Mouse (Mus musculus): Measurements from ENCODE around the gene Eaf2.
"Not testable (repeated sequence)": the region's sequence is repeated elsewhere in the genome, so short reads cannot be mapped to it uniquely, and the experiment has no call there.

Eaf2 gene

DNA sequence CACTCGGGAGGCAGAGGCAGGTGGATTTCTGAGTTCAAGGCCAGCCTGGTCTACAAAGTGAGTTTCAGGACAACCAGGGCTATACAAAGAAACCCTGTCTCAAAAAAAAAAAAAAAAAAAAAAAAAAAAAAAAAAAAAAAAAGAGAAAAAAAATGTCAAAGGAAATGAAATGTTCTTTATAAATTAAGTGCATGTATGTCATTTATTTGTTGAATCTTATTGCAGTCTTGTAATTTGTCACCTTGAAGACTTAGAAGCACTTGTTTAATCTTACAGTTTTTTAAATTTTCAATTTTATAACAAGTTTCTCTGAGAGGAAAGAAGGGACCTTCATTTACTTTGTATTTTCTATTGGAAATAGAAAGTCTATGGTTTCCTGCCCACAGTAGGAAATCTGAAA, 27.9 kb downstream of the Eaf2 start:
- DNase-seq (ENCODE audit: low spot score), result not testable (repeated sequence)

DNA sequence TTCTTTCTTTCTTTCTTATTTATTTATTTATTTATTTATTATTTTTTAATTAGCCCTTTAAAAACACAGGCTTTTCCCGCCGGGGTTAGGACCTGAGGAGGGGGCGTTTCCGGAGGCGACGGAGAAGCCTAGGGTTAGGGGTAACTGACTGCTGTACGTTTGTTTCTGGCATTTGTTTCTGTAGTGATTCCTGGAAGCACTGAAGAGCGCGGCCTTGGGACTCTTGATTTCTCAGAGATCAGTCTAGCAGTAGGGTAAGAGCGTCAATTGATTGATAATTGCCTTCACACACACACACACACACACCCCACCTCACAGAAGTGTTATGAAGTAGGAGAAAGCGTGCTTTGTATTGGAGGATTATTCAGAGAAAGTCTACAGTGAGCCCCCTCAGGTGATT, 46.0 kb downstream of the Eaf2 start:
- DNase-seq (ENCODE audit: low spot score), result no peak

DNA sequence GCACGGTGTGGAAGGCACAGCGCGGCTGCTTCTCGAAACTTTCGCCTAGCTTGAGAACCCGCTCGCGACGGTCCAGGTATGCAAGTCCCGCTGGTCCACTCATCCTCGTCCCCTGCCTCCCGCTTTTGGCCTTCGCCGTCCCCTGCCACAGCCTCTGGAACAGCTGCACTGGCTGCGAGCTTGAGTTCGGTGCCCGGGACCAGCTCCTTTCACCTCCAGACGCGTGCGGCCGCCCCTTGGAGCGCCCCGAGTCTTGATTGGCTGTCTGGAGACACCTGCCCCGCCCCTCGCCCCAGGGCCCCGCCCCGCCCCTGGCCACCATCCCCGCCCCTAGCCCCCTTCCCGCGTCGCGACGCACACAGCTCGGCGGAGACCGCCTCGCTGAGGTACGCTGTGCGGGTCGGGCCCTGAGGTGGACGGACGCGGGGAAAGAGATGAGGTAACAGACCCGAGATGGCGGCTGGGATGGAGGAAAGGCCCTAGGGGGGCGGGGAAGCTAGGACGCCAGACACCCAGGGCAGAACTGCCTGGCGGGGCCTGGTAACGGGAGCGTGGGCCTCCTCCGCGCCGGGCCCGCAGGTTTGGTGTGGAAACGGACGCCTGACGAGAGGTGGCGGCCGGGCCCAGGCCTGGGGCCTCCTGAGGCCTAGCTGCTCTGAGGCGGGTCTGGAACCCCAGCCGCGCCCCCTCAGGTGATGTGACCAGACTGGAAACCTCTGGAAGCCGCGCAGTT, 46.6 kb downstream of the Eaf2 start, which contains the start of gene Iqcb1:
TSS of gene Iqcb1 (plus strand) at position 332 of the 733 bp plus-strand sequence.
- peak; percentile 73 for DNase-seq (ENCODE audit: low spot score)

DNA sequence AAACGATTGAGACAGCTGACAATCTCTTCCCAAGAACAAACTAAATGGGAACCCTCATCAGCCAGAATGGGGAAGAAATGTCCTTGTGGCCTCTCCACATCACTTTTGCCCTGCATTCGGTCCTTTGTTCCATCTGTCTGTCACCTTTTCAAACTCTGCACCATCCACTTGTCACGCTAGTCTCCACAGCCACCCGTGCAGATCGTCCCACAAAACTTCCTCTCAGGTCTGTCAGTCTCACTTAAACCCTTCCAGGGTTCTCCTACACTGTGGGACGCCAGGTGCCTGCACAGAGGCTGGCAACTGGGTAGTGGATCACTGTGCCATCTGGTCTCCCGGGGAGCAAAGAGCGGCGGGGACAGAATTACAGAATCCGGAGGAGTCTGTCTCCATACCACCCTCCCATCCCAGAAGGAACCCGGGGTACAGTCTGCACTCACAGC, 47.2 kb downstream of the Eaf2 start:
- no peak for DNase-seq (ENCODE audit: low spot score)

DNA sequence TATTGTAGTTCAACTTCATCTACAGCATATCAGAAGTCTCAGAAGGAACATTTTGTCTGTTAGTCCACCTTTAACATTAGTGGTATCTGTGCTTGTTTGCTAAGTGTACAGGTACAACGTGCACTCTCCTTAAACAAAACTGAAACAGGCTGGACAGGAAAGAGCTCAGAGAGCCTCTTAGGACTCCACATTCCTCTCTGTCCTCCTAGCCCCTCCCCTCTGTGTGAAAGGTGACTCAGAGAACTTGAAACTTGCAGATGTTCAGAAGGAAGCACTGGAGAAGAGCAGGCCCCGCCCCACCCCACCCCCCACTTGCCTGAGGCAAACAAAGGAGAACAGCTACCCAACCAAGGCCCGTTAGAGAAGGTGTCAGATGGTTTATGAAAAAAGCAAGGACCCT, 53.3 kb downstream of the Eaf2 start:
- peak; percentile 14 for DNase-seq (ENCODE audit: low spot score)

DNA sequence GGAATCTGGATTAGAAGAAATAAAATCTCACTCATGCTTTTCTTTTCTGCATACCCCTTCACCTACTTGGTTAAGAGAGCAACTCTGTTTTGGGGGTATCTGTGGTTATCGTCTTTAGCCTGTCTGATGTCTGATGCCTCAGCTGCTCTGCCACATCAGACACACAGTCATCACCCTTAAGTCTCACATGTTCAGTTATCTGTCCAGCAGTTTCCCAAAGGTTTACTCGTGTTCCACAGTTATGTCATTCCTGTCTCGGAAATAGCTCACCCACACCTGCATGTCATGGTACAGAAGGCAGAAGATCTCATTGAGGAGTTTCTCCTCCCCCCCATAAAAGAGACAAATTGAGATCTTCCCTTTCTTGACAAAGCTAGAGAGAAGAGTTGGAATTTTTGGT, 54.1 kb downstream of the Eaf2 start:
- no peak for DNase-seq (ENCODE audit: low spot score)

DNA sequence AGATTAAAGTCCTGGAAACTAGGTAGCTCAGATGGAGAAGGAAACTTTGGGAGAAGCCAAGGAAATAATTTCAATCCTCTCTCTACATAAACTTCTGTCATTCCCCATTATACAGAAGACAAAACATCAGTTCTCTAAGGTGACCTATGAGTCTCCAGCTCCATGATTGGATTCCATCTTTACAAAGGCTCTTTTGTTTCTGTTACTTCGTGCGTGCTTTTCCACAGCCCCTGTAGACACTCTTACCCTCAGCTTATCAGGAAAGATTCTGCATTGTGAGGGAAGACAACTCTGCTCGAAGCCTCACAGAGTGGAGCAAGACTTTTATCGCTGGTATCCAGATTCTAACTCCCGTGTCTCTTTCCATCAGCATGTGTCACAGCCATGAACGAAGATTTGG, 54.8 kb downstream of the Eaf2 start:
- DNase-seq (ENCODE audit: low spot score), result no peak

DNA sequence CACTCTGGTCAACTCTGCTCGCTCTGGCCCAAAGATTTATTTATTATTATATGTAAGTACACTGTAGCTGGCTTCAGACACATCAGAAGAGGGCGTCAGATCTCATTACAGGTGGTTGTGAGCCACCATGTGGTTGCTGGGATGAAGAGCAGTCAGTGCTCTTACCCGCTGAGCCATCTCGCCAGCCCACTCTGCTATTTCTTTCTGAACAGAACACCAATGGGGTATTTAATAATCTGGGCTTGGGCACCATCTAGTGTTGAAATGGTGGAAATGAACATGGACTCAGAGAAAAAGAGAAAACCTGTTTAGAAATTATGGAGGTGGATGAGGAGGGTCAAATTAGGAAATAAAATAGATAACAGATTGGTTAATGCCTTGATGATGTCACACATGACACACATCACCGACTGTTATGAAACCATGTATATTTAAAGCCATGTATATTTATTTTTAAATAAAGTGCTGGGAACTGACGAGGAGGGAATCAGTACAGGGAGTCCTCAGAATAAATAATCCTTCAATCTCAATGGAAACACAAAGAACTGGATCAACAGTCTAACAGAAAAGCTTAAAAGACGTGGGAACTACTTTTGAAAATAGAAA, 57.4 kb downstream of the Eaf2 start:
- DNase-seq (ENCODE audit: low spot score), result peak; percentile 80

DNA sequence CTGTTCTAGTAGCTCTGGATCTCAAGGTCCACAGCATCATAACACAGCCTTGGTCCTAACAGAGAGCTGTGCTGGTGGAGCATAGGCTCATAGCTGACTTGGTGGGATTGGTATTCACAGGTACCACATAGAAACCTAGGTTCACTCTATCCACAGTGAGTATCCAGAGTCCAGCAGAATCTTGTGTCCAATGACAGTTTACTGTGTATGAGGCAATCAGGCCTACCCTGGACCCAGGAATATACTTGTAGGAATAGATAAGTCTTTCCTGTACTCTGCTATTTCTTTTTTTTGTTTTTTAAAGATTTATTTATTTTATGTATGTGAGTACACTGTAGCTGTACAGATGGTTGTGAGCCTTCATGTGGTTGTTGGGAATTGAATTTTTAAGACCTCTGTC, 57.9 kb downstream of the Eaf2 start:
- DNase-seq (ENCODE audit: low spot score), result no peak

DNA sequence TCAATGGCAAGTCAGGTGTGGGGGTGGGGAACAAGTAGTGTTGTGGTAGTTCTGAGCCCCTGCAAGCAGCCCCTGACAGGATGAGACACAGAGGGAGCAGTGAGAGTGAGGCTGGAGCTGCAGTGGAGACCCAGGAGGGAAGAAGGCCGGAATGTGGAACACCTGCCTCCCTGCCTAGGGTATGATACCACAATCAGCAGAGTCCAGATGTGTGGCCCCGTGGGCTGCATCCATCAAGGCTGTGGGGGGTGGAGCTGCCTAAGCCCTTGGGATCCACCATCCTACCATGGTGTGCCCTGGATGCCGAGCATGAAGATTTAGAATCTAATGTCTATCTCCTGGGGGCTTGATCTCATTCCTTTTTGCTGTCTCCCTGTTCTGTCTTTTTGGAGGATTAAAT, 61.1 kb downstream of the Eaf2 start:
- no peak for DNase-seq (ENCODE audit: low spot score)

DNA sequence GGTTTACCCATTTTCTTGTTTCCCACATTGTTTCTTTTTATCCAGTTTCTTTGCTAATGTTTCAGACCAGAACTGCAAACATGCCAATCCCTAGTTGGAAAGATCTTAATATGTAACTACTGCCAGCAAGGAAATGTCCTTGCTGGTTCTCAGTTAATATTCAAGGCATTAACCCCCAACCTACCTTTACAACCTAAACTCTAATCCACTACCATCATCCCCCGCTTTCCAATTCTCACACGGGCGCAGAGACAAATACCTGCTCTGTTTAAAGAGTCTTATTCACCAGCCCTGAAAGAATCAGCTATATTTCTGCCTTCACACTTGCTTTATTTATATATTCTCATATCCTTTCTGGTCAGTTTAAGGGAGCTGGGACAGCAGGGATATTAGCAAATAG, 66.2 kb downstream of the Eaf2 start:
- DNase-seq (ENCODE audit: low spot score), result no peak

DNA sequence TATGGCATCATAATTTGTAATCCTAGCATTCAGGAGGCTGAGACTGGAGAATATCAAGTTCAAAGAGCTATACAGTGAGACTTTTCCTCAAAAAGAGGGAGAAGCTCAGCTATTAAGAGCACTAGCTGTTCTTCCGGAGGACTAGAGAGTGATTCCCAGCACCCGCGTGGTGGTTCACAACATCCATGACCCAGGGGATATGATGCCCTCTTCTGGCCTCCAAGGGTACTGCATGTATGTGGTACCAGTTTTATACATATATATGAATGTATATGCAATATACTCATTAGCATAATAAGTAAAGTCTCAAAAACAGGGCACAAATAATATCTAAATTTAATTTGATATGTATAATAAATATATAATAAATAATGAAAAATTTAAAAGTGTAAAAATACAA, 72.4 kb downstream of the Eaf2 start:
- no peak for DNase-seq (ENCODE audit: low spot score)

DNA sequence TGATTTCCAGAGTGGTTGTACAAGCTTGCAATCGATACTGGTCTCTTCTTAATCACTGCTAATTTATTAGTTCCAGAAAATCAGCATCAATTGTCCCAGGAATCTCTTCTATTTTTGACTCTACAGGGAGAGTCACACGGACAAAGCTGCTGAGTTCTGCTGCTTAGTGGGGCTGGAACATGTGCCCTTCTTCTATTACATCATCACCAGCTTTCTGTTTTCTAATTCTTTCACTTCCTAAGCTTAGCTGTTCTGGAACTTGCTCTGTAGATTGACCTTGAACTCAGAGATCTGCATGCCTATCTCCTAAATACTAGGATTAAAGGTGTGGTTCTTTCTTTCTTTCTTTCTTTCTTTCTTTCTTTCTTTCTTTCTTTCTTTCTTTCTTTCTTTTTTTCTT, 76.5 kb downstream of the Eaf2 start:
- no peak for DNase-seq (ENCODE audit: low spot score)

DNA sequence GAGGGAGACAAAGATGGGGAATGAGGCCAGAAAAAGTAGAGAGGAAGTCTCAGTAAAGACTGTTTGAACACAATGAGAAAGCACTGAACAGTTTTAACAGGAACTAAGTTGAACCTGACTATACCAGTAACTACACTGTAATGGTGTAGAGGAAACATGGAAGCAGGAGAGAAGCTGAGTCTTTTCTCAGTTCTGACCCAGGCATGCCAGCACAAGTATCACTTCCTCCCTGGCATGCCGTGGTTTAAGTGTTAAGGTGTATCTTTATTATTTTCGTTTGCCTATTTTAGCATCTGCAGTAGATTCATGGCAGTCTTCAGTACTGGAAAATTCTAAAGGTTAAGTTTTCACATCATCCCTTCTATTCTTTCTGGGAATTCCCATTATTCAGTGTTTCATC, 79.8 kb downstream of the Eaf2 start:
- DNase-seq (ENCODE audit: low spot score), result no peak

DNA sequence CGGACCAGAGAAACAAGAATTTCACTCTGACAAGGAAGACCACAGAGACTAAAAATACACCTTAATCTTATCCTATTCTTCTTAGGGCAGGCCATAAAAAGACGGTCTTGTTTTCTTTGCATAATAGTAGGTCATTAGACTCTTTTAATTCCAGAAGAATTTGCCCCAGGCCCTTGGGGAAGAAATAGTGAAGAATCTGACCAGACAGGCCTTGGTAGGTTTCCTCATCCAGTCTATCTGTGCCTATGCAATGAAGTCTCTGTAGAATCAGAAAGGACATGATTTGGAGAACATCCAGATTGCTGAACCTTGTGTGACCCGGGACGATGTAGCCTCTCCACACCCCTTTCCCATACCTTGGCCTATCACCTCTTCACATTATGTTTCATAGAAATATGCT, 84.6 kb downstream of the Eaf2 start:
- no peak for DNase-seq (ENCODE audit: low spot score)

DNA sequence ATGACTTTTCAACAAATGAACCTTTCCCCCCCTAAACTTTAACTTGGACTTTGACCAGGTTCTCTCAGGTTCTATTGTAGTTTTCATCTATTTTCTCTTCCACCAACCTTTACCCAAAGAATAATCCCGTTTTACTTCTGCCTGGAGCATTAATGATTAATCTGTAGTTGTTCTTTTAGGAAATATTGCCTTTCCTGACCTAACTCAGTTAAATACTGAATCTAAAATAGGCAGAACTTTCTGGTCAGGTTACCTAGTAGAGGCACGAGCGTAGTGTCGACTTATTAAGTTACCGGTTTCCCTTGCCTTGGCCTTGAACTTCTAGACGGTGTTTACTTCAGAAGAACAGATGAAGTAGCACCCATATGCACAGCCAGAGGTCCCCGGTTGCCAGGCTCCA, 88.3 kb downstream of the Eaf2 start:
- no peak for DNase-seq (ENCODE audit: low spot score)

DNA sequence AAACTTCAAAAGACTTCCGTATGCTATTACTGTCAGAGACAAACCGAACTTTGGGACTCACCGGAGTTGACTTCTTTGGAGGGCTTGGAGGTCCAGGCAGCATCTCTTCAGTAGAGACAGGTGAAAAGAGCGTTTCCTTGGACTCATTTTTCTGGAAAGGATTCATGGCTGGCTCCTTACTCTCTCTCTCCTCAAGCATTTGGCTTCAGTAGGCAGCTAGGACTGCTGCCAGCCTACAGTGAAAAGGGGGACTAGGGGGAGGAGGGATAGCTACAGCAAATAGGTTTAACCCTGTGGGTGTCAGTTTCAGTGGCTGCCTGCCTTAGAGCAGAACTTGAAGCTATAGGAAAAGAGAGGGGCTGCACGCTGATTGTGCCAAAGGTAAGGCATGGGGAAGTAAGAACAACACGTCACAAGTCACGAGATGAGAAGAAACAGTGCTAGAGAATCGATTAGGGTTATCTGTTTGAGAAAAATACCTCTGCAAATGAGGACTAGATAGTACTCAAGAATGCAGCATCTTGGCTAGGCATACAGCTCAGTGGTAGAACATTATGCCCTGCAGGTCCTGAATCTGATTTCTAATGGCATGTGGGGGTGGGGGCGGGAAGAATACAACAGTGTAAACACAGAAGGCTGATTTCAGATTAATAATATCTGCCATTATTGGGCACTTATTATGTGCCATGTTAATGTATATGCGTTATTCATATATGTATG, 90.0 kb downstream of the Eaf2 start, which contains the start of gene Slc15a2:
TSS of gene Slc15a2 (minus strand) at position 369 of the 720 bp plus-strand sequence.
- DNase-seq (ENCODE audit: low spot score), result no peak

DNA sequence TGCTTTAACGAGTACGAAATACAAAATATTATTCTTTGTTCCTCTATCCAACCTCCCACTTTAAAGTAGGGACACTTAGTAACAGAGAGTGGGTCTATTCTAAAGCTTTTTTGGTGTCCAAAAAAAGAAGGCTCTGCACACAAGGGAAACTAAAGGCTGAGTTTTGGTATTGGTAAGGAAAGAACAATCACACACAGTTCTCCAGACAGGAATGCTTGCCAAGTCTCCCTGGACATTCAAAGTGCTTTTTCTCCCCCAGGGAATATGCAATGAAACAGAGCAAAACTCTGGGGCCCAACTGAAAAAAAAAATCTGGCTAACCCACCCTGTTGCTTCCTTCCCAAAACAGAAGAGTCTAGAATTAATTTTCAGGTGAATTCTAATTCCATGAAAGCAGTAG, 90.7 kb downstream of the Eaf2 start:
- no peak for DNase-seq (ENCODE audit: low spot score)

DNA sequence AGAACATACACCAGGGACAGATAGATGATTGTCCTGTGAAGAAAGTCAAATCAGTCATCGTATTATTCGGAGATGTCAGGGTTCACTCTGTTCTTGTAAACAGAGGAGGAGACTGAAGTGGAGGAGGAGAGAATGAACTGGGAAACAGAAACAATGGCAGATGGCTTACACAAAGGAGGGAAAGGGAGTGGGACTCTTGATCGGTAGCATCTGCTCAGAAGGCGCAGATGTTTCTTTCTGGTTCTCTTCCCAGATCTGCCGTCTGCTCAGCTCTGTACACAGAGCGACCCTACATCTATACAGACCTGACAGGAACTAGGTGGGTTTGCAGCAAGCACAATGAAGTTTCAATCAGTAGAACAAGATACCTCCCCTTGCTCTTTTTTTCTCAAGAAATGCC, 99.1 kb downstream of the Eaf2 start:
- no peak for DNase-seq (ENCODE audit: low spot score)

DNA sequence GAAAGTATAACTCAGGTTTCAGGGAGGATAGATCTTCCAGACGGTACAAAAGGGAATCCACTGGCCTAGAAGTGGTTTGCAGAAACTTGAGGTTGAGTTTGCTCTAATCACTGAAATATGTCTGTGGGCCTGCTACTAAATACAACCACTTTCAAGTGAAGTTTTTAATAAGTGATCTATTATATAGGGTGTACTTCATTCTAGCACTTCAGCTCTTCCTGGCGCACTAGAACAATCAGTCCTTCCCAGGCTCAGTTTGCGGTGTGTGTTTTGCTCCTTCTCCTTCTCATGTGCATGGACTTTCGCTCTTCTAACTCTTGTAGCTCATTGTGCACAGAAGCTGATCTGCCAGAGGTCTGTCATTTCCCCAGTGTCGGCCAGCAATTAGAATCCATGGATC, 101.8 kb downstream of the Eaf2 start:
- DNase-seq (ENCODE audit: low spot score), result no peak

DNA sequence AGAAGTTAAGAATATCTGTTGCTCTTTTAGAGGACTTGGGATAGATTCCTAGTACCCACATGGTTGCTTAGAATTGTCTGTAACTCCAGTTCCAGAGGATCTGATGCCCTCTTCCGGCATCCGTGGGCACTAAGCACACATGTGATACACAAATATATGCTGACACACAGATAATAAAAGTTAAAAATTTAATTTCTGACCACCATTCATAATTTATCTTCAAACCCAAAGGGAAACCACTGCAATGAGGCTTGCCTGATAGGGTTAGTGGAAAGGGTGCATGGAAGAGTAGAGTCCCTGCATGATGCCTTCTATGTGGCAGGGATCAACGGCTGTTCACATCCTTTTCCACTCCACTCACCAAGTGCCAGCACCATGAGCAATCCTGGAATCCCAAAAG, 103.1 kb downstream of the Eaf2 start:
- no peak for DNase-seq (ENCODE audit: low spot score)

DNA sequence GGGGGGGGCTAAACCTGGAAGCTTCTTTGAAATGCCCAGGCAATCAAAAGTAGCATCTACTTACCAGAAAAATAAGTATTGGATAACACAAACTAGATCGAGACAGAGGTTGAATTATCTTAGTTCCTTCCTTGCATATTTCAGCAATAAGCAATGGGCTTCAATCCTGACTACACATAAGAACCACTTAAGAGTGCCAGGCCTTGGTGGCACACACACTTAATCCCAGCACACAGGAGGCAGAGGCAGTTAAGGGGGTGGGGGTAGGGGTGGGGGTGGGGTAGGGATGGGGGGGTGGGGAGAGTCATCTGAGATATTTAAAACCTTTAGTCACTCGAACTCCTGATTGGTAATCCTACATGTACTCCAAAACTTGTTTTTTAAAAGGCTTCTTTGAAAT, 103.6 kb downstream of the Eaf2 start:
- no peak for DNase-seq (ENCODE audit: low spot score)

DNA sequence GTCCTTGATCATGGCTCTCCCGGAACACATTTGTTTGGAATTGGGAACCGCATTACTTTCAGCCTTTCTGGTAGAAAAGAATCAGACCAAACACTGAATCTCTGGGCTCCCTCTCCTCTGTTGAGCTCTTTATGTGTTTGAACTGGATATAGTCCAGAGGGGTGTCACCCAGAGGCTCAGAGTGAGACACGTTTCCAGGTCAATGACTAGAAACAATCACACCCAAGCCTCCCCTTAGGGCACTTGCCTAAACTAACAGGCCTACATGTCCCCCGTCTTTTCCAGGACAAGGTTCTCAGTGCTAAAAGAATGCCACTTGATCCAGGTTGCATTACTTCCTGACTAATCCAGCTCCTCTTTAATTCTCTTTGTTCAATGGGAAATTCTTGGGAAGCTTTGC, 104.0 kb downstream of the Eaf2 start:
- no peak for DNase-seq (ENCODE audit: low spot score)
